Mouse (Mus musculus) ES-Bruce4 (cell line): ENCODE measurements around the gene Pla2g2f. TPM values are rescaled to one million over a fixed set of nuclear protein-coding genes. Genes with fewer than 3 reads are reported as not detected.
A peak's percentile ranks its signal among the peaks of the same experiment; 100 is the strongest.

Experiments
- H3K27ac ChIP-seq: 2 replicates; pipeline ENCODE4 v1.5.1; 2012; ENCODE audit warnings: low read length, inconsistent platforms; ENCODE audit not compliant: insufficient read depth
- H3K27me3 ChIP-seq: 2 replicates; pipeline ENCODE4 v1.6.1; 2012; ENCODE audit warnings: mild to moderate bottlenecking, low read length, inconsistent platforms; ENCODE audit not compliant: control insufficient read depth, poor library complexity, insufficient read depth, severe bottlenecking
- H3K36me3 ChIP-seq: 2 replicates; pipeline ENCODE4 v1.6.1; 2012; ENCODE audit warnings: inconsistent platforms, mild to moderate bottlenecking, low read length, moderate library complexity; ENCODE audit not compliant: control insufficient read depth, poor library complexity, insufficient read depth, severe bottlenecking
- H3K4me1 ChIP-seq: one replicate; pipeline ENCODE4 v1.8.1; 2011; ENCODE audit warnings: low read length; ENCODE audit not compliant: control insufficient read depth, insufficient read depth
- H3K4me3 ChIP-seq: 2 replicates; pipeline ENCODE4 v1.5.1; 2011; ENCODE audit warnings: low read depth, mild to moderate bottlenecking, low read length
- H3K9ac ChIP-seq: 2 replicates; pipeline ENCODE4 v1.6.1; 2012; ENCODE audit warnings: low read depth, mild to moderate bottlenecking, inconsistent platforms; ENCODE audit not compliant: poor library complexity, severe bottlenecking
- H3K9me3 ChIP-seq: replicated peaks from 2 replicates; pipeline ENCODE4 v1.6.1; 2012; ENCODE audit warnings: mild to moderate bottlenecking, low read length, inconsistent platforms; ENCODE audit not compliant: control insufficient read depth, poor library complexity, insufficient read depth, severe bottlenecking
- CTCF ChIP-seq: IDR thresholded peaks from one replicate; pipeline ENCODE4 v1.8.1; 2011; ENCODE audit warnings: low read depth, low read length
- EP300 ChIP-seq: IDR thresholded peaks from 2 replicates; pipeline ENCODE4 v1.6.1; 2011; ENCODE audit warnings: low read depth, low read length; ENCODE audit not compliant: insufficient read depth
- POLR2A ChIP-seq: IDR thresholded peaks from one replicate; pipeline ENCODE4 v1.8.1; 2011; ENCODE audit warnings: low read length; ENCODE audit not compliant: insufficient read depth
- polyA plus RNA-seq: library from polyadenylated mRNA; stranded (reverse); fragments of >200 nt; gene quantifications from 2 replicates; pipeline ENCODE4 v1.2.4, GENCODE M21; 2011; ENCODE audit warnings: low read depth; ENCODE audit not compliant: missing spikeins, insufficient read depth, insufficient read length

Gene Pla2g2f
- polyA plus RNA-seq, 1 experiment, result not detected

- Histone ChIP-seq H3K4me1 (peaks cover 6% of the 10 kb centered on the region), H3K9ac (no peak overlapping the region), H3K27me3 (no peaks in the 10 kb centered on the region), H3K9me3 (no peaks in the 10 kb centered on the region), H3K4me3 (no peak overlapping the region), H3K36me3 (no peaks in the 10 kb centered on the region), H3K27ac (no peak overlapping the region)
- TF ChIP-seq POLR2A (no peak), EP300 (no peak), CTCF (no peak)
These were observed 34.0 kb upstream of the Pla2g2f start for GRCm38 (mm10) chr4:138791452-138791851.

DNA sequence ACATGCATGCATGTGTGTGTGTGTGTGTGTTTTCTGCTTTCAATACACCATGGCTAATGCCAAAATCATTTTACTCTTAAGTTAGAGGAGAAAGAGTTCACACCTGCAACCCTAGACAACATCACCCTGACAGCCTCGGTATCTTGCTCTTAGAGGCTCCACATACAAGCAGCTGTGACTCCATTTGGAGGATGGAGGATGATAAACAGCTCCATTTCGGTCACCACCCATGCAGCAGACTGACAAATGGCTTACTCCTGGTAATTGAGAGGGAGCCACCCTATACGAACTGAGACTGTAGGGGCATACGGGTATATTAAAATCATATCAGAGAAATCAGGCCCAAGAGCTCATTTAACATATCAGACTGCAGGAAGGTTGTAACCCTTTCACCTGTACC, 31.0 kb upstream of the Pla2g2f start:
- Histone ChIP-seq H3K27me3 (no peaks in the 10 kb centered on the region), H3K4me3 (no peak overlapping the region), H3K4me1 (peaks cover 2% of the 10 kb centered on the region), H3K27ac (no peak overlapping the region), H3K9me3 (no peaks in the 10 kb centered on the region), H3K36me3 (no peaks in the 10 kb centered on the region), H3K9ac (no peak overlapping the region)
- TF ChIP-seq CTCF (no peak), EP300 (no peak), POLR2A (no peak)

DNA sequence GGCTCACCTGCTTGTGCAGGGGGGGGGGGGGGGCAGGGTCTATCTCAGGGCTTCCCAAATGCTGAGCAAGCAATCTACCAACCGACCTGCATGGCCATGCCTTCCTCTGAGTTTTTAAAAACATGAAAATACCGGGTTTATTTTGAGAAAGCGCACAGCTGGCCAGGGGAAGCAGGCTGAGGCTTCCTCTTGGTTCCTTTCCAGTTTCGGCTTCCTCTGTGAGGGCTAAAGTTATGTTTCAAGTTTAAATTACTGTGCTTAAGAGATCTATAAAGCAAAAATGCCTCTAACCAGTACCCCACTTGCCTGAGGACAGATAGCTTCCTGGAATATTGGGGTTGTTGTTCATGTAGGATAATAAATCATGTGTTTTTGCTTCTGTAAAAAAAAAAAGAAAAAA, 28.7 kb upstream of the Pla2g2f start:
- no peak for TF ChIP-seq POLR2A
- TF ChIP-seq EP300, result no peak
- TF ChIP-seq CTCF, result no peak
- no peak overlapping the region for H3K9ac ChIP-seq

DNA sequence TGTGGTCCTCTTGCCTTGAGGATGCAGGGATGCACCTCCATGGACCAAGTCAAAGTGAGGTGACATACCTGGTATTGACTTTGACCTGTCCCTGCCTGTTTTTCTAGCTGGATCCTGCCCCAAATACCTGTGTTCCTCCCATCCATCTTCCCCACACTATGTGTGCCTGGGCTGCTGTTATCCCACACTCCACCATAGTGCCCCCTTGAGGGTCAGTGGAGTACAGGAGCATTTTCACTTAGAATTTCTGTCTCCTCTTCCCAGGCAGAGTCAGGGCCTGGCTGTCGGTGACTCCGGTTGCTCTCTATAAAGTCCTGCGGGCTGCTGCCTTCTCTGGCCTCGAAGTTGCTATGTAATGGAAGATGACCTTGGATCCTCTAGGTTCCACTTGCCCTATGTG, 28.3 kb upstream of the Pla2g2f start:
- Histone ChIP-seq H3K27me3 (no peaks in the 10 kb centered on the region), H3K9ac (no peak overlapping the region), H3K27ac (no peak overlapping the region), H3K4me3 (no peak overlapping the region), H3K36me3 (no peaks in the 10 kb centered on the region), H3K4me1 (no peaks in the 10 kb centered on the region), H3K9me3 (no peaks in the 10 kb centered on the region)
- peak; percentile 52 for TF ChIP-seq CTCF
- TF ChIP-seq EP300, result no peak

More for the DNA sequence above, 28.7 kb upstream of the Pla2g2f start:
- Histone ChIP-seq H3K9me3 (no peaks in the 10 kb centered on the region), H3K4me3 (no peak overlapping the region), H3K27ac (no peak overlapping the region), H3K27me3 (no peaks in the 10 kb centered on the region), H3K36me3 (no peaks in the 10 kb centered on the region), H3K4me1 (peaks cover under 1% of the 10 kb centered on the region)

DNA sequence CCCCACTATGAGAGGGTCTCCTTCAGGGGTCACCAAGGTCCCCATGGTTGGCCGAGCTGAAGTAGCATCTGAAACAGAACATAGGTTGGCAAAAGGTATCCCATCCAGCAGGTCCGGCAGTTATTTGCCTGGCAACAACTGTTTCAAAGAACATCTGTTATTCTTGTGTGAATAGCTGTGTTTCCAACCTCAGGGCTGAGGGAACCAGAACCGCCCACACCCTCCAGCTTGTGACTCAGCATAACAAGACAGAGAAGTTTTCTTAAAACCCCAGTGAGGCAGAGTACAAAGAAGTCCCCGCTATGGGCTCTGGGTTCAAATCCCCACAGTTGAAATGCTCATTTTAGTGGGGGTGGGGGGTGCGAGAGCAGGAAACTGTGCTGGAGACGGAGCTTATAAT, 24.7 kb upstream of the Pla2g2f start:
- TF ChIP-seq CTCF (no peak), EP300 (no peak), POLR2A (no peak)
- Histone ChIP-seq H3K27ac (no peak overlapping the region), H3K36me3 (no peaks in the 10 kb centered on the region), H3K9me3 (no peaks in the 10 kb centered on the region), H3K4me3 (no peak overlapping the region), H3K9ac (no peak overlapping the region), H3K4me1 (peaks cover 2% of the 10 kb centered on the region), H3K27me3 (no peaks in the 10 kb centered on the region)

DNA sequence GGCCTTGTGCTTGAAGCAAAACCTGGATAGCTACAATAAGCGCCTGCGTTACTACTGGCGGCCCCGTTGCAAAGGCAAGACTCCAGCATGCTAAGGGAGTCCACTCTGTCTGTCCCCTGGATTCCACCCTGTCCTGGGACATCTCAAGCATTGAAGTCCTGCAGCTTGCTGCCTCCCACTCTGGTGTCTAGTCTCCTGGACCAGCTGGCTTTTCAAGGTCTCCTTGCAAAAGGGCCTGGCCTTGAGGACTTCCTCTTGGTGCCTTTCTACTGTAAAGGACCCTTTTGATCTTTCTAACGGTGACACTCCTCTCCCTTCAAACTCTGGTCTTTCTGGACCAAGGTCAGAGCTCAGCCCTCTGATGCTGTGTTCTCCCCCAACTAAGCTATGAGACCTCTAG, 22.9 kb upstream of the Pla2g2f start:
- TF ChIP-seq POLR2A, result no peak
- no peak for TF ChIP-seq CTCF
- TF ChIP-seq EP300, result no peak
- no peaks in the 10 kb centered on the region for H3K9me3 ChIP-seq
- H3K4me3 ChIP-seq, result no peak overlapping the region
- peaks cover 2% of the 10 kb centered on the region for H3K4me1 ChIP-seq
- no peaks in the 10 kb centered on the region for H3K27me3 ChIP-seq
- H3K27ac ChIP-seq, result no peak overlapping the region
- no peak overlapping the region for H3K9ac ChIP-seq
- H3K36me3 ChIP-seq, result no peaks in the 10 kb centered on the region
